Mouse (Mus musculus) lung, postnatal 4 days (tissue): ENCODE measurements around the gene Pde2a.

ENCODE experiments used
- DNase-seq, 2 experiments: peaks; one replicate each; pipeline ENCODE4 v3.0.0; 2021

Pde2a gene

DNA sequence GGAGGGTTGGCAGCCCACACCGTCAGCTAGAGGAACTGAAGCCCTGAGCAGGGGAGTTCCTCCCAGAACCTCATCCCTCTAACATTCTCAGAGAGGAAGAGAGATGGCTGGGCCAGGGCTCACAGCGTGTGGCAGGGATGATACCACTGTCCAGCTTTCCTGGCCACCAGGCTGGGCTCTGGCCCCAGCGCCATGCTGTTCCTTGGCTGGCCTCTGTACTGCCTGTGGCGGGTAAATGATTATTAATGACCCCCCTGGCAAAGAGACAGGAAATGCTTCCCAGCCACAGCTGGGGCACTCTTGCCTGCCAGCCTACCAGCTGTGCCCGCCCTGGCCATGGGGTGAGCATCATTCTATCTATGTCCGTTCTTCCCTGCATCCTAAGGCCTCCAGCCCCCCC is 33.6 kb downstream of the Pde2a start:
- no peak for DNase-seq

GRCm38 (mm10) chr7:101456318-101456717 is 34.8 kb downstream of the Pde2a start:
- no peak for DNase-seq

DNA sequence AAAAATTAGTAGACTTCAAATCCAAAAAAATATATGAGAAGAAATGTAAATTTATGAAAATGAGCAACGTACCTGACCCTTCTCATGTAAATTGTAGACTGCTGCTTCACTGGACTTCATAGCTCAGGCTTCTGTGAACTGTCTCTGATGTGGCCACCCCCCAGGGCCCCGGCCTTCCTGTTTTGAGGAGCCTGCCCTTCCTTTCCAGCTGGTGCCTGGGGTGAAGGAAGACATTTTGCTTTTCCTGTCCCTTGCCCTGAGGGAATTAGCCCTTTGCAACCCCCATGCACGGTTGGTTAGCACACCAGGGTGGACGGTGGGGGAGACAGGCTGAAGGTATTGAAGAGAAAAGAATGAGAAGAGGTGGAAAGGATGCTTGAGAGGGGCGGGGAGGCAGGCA is 35.3 kb downstream of the Pde2a start:
- peak in 1 of 2 experiments; percentile 53 for DNase-seq

- no peak for DNase-seq
Measured at GRCm38 (mm10) chr7:101457283-101457682, 35.8 kb downstream of the Pde2a start.

DNA sequence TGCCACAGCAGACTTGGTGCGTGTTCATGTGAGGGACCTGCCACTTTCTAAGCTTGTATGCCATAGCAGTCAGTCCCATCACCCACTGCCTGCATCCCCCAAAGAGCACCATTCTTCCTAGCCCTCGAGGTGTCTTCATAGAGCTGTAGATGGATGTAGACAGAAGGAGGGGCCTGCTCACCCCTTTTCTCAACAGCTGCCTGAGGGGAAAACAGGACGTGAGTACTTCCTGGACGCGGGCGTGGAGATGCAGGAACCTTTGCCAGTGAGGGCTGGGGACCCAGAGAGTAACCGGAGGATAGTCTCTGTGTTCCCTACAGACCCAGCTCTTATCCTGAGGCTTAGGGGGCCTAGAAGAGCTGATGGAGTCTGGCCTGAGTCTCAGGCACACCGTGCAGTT is 36.3 kb downstream of the Pde2a start:
- DNase-seq, result peak in 1 of 2 experiments; percentile 43

- DNase-seq, result no peak
Measured at GRCm38 (mm10) chr7:101458278-101458781, 36.8 kb downstream of the Pde2a start.

DNA sequence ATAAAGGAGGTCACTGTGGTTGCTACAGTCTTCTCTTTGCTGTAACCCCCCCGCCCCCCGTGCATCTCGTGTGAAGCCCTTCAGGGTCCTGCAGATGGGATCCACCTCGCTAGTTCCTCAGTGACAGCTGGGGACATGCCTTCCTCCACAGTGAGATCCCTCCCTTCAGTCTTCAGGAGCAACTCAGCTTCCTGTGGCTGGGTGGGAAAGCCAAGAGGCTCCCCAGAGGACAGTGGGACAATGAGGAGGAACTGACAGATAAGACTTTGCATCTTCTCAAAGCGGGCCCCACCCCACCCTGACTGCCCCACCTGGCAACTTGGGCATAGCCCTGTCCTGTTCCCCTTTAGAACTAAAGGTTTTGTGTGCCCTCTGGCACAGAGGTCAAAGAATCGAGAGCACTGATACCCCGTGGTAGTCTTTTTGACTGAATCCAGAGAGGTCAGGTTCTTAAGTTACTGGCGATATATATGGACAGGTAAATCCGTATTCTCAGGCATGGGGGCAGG is 37.9 kb downstream of the Pde2a start:
- no peak for DNase-seq

GRCm38 (mm10) chr7:101459923-101460607 is 38.6 kb downstream of the Pde2a start:
- DNase-seq, result peak in 1 of 2 experiments; percentile 39

DNA sequence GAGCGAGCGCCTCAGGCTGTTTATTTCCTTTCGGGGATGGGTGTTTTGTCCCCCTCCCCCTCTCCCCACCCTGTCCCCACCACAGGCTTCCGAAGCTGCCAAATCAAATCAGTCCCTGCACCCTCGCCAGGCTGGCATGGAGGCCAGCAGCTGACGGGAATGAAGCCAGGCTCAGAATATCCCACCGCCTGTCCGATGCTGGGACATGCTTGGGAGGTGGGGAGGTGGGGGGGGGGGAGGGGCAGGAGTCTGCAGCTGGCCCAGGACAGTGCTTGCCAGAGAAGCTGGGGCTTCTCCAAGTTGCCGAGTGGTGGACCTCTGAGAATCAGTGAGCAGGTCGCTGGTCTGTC is 39.1 kb downstream of the Pde2a start:
- DNase-seq, result peak in 1 of 2 experiments; percentile 44

- DNase-seq, result no peak
Measured at GRCm38 (mm10) chr7:101461571-101461970, 40.1 kb downstream of the Pde2a start.

DNA sequence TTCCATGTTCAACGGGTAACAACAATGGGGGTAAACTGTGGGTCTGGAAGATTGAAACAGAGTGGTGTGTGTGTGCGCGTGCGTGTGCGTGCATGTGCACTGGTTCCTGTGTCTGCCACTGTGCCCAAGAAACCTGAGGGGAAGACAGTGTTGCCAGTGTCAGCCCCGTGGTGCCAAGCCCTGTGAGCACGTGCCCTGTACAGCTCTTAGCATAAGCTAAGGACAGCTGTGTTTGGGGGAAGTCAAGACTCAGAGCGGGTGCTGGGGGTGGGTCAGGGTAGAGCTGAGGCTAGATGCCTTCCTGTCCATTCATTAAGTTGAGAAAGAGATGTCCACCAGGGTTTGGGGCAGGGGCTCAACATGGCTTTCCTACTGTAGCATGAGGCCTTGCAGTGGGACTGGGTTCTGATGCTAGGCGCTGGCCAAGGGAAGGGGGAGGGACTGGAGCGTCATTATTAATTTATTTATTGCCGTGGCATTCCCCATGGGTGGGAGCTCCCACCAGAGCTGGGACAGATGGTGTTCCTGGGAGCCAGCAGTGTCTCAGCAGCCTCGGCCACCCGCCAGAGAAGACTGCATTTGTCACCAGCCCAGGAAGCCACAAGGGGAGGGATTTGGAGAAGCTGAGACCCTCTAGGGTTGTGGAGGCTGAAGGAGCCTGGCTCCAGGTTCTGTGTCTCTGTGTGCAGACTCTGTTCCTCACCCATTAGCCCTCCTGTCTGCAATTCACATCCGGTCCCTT is 41.0 kb downstream of the Pde2a start:
- peak in 1 of 2 experiments; percentile 53 for DNase-seq

- no peak for DNase-seq
Measured at GRCm38 (mm10) chr7:101463665-101464271, 42.3 kb downstream of the Pde2a start.

DNA sequence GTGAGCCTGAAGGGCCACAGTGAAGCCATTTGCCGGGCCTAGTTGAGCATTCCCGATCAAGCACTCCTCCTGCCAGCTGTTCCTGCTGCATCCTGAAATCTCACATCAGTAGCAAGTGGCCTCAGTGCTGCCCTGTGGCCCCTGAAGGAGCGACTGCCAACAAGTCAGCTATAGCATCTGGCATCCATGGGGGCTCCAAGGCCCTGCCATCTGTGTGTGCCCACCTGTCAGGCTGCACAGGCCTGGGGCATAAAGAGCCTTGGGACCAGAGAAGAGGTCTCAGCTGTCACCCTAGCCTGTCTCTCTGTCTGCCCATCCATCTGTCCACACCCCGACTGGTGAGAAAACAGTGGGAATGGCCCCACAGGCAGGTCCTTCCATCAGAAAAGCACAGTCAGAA is 43.4 kb downstream of the Pde2a start:
- peak in 1 of 2 experiments; percentile 34 for DNase-seq

GRCm38 (mm10) chr7:101465392-101465791 is 43.9 kb downstream of the Pde2a start:
- DNase-seq, result peak; percentile 69 to 80

DNA sequence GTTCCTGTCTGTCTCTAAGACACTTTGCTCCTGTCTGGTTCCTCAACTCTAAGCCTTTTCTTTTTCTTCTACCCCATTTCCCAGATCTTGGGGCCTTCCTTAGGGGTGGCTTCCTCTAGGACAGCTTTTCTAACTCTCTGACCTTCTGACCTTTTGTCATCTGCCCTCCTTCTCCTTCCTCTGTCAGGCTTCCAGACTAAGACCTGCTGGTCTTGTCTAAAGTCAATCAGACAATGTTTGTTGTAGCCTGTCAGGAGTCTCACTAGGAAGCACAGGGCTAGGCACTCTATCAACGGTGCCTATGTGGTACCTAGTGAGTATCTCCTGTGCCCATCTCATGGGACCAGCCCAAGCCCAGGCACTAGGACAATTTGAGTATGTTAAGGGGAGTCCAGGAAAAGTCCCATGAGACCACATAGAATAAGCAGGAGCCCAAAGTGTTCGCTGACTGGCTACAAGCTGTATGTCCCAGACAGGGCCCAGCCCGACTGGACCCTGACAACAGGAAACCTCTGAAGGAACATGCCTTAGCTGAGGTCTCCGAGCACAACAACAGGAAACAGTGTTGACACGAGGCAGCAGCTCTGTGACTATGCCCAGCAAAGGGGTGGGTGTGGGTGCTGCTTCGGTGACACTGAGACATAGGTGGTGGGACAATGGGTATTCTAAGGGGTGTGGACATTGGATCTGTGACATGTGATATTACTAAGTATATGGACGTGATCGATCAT is 44.5 kb downstream of the Pde2a start:
- peak; percentile 55 to 64 for DNase-seq

- DNase-seq, result peak; percentile 71 to 75
Measured at GRCm38 (mm10) chr7:101466581-101467081, 45.1 kb downstream of the Pde2a start.

DNA sequence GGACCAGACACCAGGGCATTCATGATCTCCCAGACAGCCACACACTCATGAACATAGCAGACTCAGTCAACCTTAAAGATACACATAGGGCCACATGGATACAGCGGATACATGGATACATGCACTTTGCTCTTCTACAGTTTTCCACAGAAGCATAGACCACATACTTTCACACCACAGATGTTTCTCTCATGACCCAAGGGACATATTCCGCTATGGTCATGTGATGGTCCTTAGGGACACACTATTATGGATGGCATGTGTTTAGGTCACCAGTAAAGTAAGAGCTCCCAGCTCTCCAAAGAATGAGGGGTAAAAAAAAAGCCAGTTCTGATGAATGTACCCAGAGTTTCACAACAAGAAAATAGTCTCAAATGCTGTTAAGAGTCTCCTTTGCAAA is 49.9 kb downstream of the Pde2a start:
- no peak for DNase-seq

DNA sequence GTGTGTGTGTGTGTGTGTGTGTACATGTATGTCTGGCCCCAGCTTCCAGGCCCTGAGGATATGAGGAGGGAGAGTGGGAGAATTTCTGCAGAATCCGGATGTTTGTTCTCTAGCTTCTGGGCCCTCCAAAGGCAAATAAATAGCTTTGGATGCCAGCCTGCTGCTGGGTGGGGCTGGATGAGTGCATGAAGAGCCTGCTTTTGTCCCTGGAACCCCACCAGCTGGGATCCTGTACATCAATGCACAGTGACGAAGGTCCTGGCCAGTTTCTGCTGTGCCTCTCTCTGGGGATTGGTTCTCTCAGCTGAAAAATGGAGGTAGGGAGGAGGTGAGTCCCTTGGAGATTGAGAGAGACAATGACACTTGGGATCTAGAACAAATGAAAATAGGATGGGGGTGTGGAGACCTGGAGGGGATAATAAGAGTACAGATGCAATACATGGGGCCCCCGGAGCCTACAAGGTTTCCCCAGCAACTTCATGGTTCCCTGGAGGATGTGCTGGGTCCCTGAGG is 50.5 kb downstream of the Pde2a start:
- peak in 1 of 2 experiments; percentile 44 for DNase-seq

DNA sequence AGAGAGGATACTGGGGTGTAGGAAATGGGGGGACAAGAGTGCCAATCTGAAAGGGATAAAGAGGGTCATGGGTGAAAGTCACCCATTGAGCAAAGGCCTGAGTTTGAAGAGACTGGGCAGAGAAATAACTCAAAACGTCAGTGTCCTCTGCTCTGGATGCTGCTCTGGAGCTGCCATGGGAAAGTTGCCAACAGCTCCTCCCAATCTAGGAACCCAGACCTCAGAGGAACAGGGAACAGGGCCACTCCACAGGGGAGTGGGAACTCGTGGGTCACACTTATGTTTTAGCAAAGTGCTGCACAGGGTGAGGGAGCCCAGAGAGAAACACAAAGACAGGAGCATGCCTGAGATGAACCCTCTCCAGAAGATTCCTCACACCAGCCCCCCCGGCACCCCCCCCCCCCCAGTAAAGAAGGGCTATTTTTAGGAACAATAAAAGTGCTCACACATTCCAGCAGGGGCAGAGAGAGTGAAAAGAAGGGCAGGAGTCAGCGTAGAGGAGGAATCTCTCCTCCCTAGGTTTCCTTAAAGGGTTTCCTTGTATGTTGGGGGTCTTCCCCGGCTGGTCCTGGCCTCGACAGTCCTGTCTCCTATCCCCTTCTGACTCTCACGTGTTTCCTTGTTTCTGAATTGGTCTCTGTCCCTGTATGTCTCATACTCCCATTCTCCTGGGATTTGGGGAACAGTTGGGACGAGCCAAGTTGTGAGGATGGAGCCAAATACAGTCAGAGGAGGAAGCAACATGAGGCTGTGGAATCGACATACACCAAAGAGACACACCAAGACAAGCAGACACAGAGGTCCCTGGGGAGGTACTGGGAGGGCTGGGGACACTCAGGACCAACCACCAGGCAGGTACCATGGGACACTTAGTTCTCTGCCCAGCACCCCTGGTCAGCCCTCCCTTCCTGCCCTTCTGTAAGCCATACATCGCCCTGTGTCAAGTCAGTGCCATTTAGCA is 51.4 kb downstream of the Pde2a start:
- DNase-seq, result no peak

DNA sequence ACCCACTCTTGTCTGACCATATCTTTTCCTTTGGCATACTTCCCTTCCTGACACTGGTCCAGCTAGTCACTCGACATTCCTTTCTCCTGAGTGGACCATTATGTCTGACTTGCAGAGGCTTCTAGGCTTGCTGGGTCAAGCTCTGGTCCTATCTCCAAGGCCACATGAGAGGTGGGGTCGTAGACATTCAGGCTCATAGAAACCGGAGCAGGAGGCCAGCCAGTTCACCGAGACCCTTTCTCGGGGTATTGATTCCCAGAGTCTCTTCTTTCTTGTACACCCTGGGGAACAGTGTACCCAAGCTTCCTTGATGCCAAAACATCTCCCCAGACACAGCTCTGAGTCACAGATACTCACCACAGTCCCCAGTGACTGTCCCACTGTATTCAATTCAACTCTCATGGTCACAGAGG is 52.9 kb downstream of the Pde2a start:
- no peak for DNase-seq

GRCm38 (mm10) chr7:101476028-101476427 is 54.5 kb downstream of the Pde2a start:
- DNase-seq, result no peak
